Mouse (Mus musculus) cerebellum, adult 2 months (tissue): ENCODE results near the gene Map1b.

ENCODE experiments used
- CTCF ChIP-seq: fragments of 200-500 bp; IDR thresholded peaks from 2 replicates; pipeline ENCODE4 v1.5.1; 2011; ENCODE audit warnings: low read depth, mild to moderate bottlenecking, control low read depth, low read length, moderate library complexity, borderline replicate concordance; ENCODE audit not compliant: insufficient read depth
- POLR2A ChIP-seq: fragments of 200-500 bp; IDR thresholded peaks from 2 replicates; pipeline ENCODE4 v1.6.1; 2011; ENCODE audit warnings: low read length, control low read depth, borderline replicate concordance; ENCODE audit not compliant: insufficient read depth

DNA sequence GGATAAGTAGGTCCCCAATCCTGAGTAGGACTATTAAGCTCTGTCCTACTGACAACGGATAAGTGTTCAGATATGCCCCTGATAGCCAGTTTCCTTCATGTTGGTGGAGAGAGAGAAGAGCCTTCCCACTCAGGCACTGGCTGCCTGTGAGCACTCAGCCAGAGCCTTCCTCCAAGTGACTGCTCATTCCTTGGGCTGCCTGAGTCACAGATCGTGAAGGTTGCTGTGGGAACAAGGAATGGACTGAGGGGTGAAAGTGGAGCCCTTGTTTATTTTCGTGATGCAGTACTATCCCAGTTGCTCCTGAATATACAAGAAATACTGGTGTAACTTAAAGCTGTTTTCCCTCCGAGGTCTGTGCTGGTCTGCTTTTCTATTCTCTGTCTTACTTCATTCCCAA lies 117.0 kb downstream of the Map1b start:
- no peak for TF ChIP-seq CTCF
- no peak for TF ChIP-seq POLR2A
